Mouse (Mus musculus): ENCODE data around the gene Tmem167. TPM values are rescaled to one million over a fixed set of nuclear protein-coding genes. Genes with fewer than 3 reads are reported as not detected.

Tmem167 gene
- polyA plus RNA-seq, 1 experiment, result 40.0 TPM

DNA sequence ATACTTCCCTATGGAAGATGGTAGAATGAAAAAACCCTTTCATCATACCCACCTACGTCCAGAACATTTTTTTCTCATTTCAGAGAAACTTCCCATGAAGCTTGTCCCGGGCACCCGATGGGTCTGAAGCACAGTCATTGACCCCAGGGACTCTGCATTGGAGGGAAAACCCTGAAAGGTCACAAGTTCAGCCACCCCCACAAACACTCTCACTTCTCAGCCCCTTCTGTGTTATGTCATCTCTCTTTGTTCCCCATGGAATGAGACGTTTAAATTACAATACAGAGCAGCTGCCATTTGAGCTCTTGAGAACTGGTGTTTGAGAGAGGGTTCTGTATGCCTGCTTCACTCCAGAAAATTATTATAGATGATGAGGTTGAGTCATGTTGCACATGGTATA, 54.3 kb downstream of the Tmem167 start:
- Histone ChIP-seq H3K27ac (ENCODE audit: insufficient read depth, low read length) (no peak overlapping the region), H3K9me3 (replicated peaks; ENCODE audit: control insufficient read depth, insufficient read depth, low read length, poor library complexity, severe bottlenecking) (no peaks in the 10 kb centered on the region), H3K9ac (ENCODE audit: low read depth, poor library complexity, severe bottlenecking) (no peak overlapping the region), H3K4me1 (ENCODE audit: control insufficient read depth, insufficient read depth, low read length) (no peaks in the 10 kb centered on the region), H3K4me3 (ENCODE audit: low read depth, low read length) (no peak overlapping the region), H3K36me3 (ENCODE audit: control insufficient read depth, insufficient read depth, low read length, poor library complexity, severe bottlenecking) (no peaks in the 10 kb centered on the region), H3K27me3 (ENCODE audit: control insufficient read depth, insufficient read depth, low read length, poor library complexity, severe bottlenecking) (no peaks in the 10 kb centered on the region)
- TF ChIP-seq CTCF (IDR thresholded peaks at IDR 0.05; ENCODE audit: low read depth, low read length) (no peak), EP300 (IDR thresholded peaks at IDR 0.05; ENCODE audit: insufficient read depth, low read depth, low read length) (0 out of 2 replicates have a peak, but pooled peaks have one; percentile 21)

DNA sequence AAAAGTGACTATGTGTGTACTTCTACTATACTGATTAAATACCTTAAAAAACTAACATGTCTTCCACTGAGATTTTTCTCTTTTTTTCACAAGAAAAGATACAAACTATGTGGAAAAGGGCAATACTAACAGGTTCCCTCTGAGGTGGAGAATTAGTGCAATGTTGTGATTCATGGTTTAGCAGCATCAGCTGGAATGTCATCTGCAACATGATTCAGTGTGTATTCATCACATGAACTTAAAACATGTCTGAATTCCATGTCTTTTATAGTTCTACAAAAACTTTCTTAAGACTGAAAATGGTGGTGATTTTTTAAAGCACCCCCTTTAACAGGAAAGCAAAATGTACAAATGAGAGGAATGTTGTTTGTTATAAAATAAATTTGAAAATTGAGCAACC, 63.0 kb downstream of the Tmem167 start:
- Histone ChIP-seq H3K4me3 (ENCODE audit: low read depth, low read length) (no peak overlapping the region), H3K9me3 (replicated peaks; ENCODE audit: control insufficient read depth, insufficient read depth, low read length, poor library complexity, severe bottlenecking) (no peaks in the 10 kb centered on the region), H3K4me1 (ENCODE audit: control insufficient read depth, insufficient read depth, low read length) (no peaks in the 10 kb centered on the region), H3K27me3 (ENCODE audit: control insufficient read depth, insufficient read depth, low read length, poor library complexity, severe bottlenecking) (no peaks in the 10 kb centered on the region), H3K27ac (ENCODE audit: insufficient read depth, low read length) (no peak overlapping the region), H3K36me3 (ENCODE audit: control insufficient read depth, insufficient read depth, low read length, poor library complexity, severe bottlenecking) (no peaks in the 10 kb centered on the region), H3K9ac (ENCODE audit: low read depth, poor library complexity, severe bottlenecking) (no peak overlapping the region)
- TF ChIP-seq CTCF (IDR thresholded peaks at IDR 0.05; ENCODE audit: low read depth, low read length) (no peak), EP300 (IDR thresholded peaks at IDR 0.05; ENCODE audit: insufficient read depth, low read depth, low read length) (no peak), POLR2A (IDR thresholded peaks at IDR 0.05; ENCODE audit: insufficient read depth, low read length) (no peak)

DNA sequence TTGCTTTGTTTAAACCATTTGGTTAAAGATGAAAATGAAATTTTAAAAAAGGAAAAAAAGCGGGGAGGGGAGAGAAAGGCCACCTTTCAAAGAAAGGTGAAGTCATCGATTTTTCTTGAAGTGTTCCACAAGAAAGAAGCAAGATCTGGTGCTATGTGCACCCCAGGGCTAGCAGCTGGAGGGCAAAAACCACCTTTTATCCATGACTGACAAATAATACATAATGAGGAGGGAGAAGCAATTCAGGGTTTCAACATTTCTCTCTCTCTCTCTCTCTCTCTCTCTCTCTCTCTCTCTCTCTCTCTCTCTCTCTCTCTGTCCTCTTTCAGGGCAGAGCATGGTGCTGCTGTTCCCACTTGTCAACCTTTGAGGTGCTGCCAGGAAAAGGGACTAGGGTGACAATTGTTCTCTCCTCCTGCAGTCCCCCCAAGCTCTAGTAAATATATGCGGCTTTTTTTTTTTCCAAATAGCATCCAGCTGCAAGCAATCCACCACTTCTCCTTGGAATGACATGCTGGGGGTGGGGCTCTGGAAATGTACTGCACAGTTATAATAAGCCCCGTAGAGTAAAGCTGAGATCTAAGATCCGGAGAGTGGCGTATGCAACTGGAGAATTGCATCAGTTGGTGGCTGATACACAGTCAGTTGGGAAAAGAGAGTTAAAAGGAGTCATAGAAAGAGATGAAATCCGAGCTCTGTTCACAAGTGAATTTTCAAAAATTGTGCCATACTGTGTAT, 63.8 kb downstream of the Tmem167 start:
- TF ChIP-seq CTCF (IDR thresholded peaks at IDR 0.05; ENCODE audit: low read depth, low read length), result no peak
- no peak for TF ChIP-seq POLR2A (IDR thresholded peaks at IDR 0.05; ENCODE audit: insufficient read depth, low read length)
- TF ChIP-seq EP300 (IDR thresholded peaks at IDR 0.05; ENCODE audit: insufficient read depth, low read depth, low read length), result no peak
- no peaks in the 10 kb centered on the region for H3K27me3 ChIP-seq (ENCODE audit: control insufficient read depth, insufficient read depth, low read length, poor library complexity, severe bottlenecking)
- no peaks in the 10 kb centered on the region for H3K4me1 ChIP-seq (ENCODE audit: control insufficient read depth, insufficient read depth, low read length)
- no peak overlapping the region for H3K4me3 ChIP-seq (ENCODE audit: low read depth, low read length)
- H3K9me3 ChIP-seq (replicated peaks; ENCODE audit: control insufficient read depth, insufficient read depth, low read length, poor library complexity, severe bottlenecking), result no peaks in the 10 kb centered on the region
- H3K27ac ChIP-seq (ENCODE audit: insufficient read depth, low read length), result no peak overlapping the region
- H3K36me3 ChIP-seq (ENCODE audit: control insufficient read depth, insufficient read depth, low read length, poor library complexity, severe bottlenecking), result no peaks in the 10 kb centered on the region
- H3K9ac ChIP-seq (ENCODE audit: low read depth, poor library complexity, severe bottlenecking), result no peak overlapping the region

DNA sequence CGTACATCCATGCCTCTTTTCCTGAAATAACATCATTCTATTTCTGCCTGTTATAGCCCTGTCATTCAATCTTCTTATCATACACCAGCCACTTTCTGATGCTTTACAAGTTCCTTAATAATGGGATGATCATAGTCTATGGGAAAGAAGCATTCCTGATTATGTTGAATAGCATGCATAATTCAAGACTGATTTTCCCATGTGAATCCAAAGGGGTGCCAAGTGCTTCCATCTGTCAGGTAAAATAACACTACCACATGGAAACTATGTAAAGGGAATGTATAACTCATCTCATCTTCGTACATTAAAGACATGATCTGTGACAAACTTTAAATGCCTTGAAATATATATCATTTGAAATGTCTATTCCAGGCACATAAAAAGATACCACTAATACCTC, 75.2 kb downstream of the Tmem167 start:
- H3K9me3 ChIP-seq (replicated peaks; ENCODE audit: control insufficient read depth, insufficient read depth, low read length, poor library complexity, severe bottlenecking), result no peaks in the 10 kb centered on the region
- no peak overlapping the region for H3K4me3 ChIP-seq (ENCODE audit: low read depth, low read length)
- H3K9ac ChIP-seq (ENCODE audit: low read depth, poor library complexity, severe bottlenecking), result no peak overlapping the region
- H3K27me3 ChIP-seq (ENCODE audit: control insufficient read depth, insufficient read depth, low read length, poor library complexity, severe bottlenecking), result no peaks in the 10 kb centered on the region
- H3K4me1 ChIP-seq (ENCODE audit: control insufficient read depth, insufficient read depth, low read length), result no peaks in the 10 kb centered on the region
- TF ChIP-seq EP300 (IDR thresholded peaks at IDR 0.05; ENCODE audit: insufficient read depth, low read depth, low read length) (no peak), POLR2A (IDR thresholded peaks at IDR 0.05; ENCODE audit: insufficient read depth, low read length) (no peak), CTCF (IDR thresholded peaks at IDR 0.05; ENCODE audit: low read depth, low read length) (no peak)
- H3K36me3 ChIP-seq (ENCODE audit: control insufficient read depth, insufficient read depth, low read length, poor library complexity, severe bottlenecking), result no peaks in the 10 kb centered on the region
- no peak overlapping the region for H3K27ac ChIP-seq (ENCODE audit: insufficient read depth, low read length)

DNA sequence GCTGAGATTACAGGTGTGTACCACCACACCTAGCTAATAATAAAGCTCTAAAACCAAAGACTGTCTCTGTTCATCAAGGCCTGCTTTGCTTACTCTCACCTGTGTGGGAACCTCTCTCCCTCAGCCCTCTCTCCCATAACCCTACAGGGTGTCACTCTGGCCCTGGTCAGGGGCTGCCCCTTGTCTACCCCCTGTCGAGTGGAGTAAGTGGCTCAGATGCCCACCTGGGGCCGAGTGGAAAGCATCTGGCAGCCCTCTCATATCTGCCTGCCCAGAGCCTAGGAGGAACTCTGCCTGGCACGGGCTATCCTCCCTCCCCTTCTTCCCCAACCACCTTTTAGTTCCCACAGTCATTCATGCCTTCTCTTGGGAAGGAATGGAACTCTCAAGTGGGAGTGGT, 78.1 kb downstream of the Tmem167 start:
- no peak overlapping the region for H3K9ac ChIP-seq (ENCODE audit: low read depth, poor library complexity, severe bottlenecking)

DNA sequence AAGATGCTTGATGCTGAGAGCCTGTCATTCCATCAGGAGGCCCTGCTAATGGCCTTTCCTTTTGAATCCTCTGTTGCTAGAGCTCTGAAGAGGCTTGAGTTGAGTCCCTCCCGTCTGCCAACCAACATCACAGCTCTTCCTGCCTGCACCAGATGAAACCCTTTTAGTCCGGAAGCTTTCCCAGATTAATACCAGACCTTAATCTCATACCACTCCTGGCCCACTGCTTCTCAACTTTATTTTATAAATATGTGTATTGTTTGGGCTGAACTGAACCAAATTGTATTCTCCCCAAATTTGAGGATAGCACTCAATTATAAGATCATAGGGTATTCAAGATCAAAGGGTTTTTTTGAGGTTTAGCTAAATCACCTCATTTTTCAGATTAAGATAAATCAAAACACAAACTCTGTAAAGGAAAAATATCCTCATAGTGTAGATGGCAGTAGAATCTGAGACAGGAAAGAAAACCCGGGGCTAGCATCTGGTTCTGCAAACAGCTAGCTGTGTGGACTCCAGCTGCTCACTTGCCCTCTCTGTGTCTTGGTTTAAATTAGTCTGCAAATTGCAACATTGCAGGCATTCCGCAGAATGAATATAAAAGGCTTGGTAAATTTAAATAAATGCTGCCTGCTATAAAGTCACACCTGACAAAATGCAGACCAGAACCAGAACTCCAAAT, 81.3 kb downstream of the Tmem167 start:
- H3K36me3 ChIP-seq (ENCODE audit: control insufficient read depth, insufficient read depth, low read length, poor library complexity, severe bottlenecking), result no peaks in the 10 kb centered on the region
- no peak overlapping the region for H3K9ac ChIP-seq (ENCODE audit: low read depth, poor library complexity, severe bottlenecking)
- no peak for TF ChIP-seq POLR2A (IDR thresholded peaks at IDR 0.05; ENCODE audit: insufficient read depth, low read length)
- no peak for TF ChIP-seq EP300 (IDR thresholded peaks at IDR 0.05; ENCODE audit: insufficient read depth, low read depth, low read length)
- TF ChIP-seq CTCF (IDR thresholded peaks at IDR 0.05; ENCODE audit: low read depth, low read length), result no peak
- no peaks in the 10 kb centered on the region for H3K4me1 ChIP-seq (ENCODE audit: control insufficient read depth, insufficient read depth, low read length)
- H3K27ac ChIP-seq (ENCODE audit: insufficient read depth, low read length), result no peak overlapping the region
- H3K4me3 ChIP-seq (ENCODE audit: low read depth, low read length), result no peak overlapping the region
- no peaks in the 10 kb centered on the region for H3K27me3 ChIP-seq (ENCODE audit: control insufficient read depth, insufficient read depth, low read length, poor library complexity, severe bottlenecking)
- no peaks in the 10 kb centered on the region for H3K9me3 ChIP-seq (replicated peaks; ENCODE audit: control insufficient read depth, insufficient read depth, low read length, poor library complexity, severe bottlenecking)

More for the DNA sequence above, 78.1 kb downstream of the Tmem167 start:
- Histone ChIP-seq H3K9me3 (replicated peaks; ENCODE audit: control insufficient read depth, insufficient read depth, low read length, poor library complexity, severe bottlenecking) (no peaks in the 10 kb centered on the region), H3K4me1 (ENCODE audit: control insufficient read depth, insufficient read depth, low read length) (no peaks in the 10 kb centered on the region), H3K4me3 (ENCODE audit: low read depth, low read length) (no peak overlapping the region), H3K27ac (ENCODE audit: insufficient read depth, low read length) (no peak overlapping the region), H3K27me3 (ENCODE audit: control insufficient read depth, insufficient read depth, low read length, poor library complexity, severe bottlenecking) (no peaks in the 10 kb centered on the region), H3K36me3 (ENCODE audit: control insufficient read depth, insufficient read depth, low read length, poor library complexity, severe bottlenecking) (no peaks in the 10 kb centered on the region)
- TF ChIP-seq POLR2A (IDR thresholded peaks at IDR 0.05; ENCODE audit: insufficient read depth, low read length) (no peak), EP300 (IDR thresholded peaks at IDR 0.05; ENCODE audit: insufficient read depth, low read depth, low read length) (no peak), CTCF (IDR thresholded peaks at IDR 0.05; ENCODE audit: low read depth, low read length) (no peak)
